Mouse (Mus musculus) megakaryocyte, embryonic 14.5 days (primary cell): Measurements from ENCODE around the gene Ppp1r14c. TPM values are rescaled to one million over a fixed set of nuclear protein-coding genes. Genes with fewer than 3 reads are reported as not detected.

Experiments used
- H3K27me3 ChIP-seq: replicated peaks from 2 replicates; pipeline ENCODE3; 2012; ENCODE audit warnings: inconsistent platforms
- H3K36me3 ChIP-seq: replicated peaks from 2 replicates; pipeline ENCODE3; 2012; ENCODE audit warnings: low read length, inconsistent platforms, mixed read lengths
- H3K4me1 ChIP-seq: 2 replicates; pipeline ENCODE4 v1.6.1; 2012; ENCODE audit warnings: inconsistent platforms
- H3K4me3 ChIP-seq: replicated peaks from 2 replicates; pipeline ENCODE3; 2012; ENCODE audit warnings: moderate library complexity, mild to moderate bottlenecking, inconsistent platforms
- H3K9me3 ChIP-seq: 2 replicates; pipeline ENCODE4 v1.6.1; 2012; ENCODE audit warnings: inconsistent platforms
- FLI1 ChIP-seq: IDR thresholded peaks from 2 replicates; pipeline ENCODE4 v1.6.1; 2012; ENCODE audit warnings: low read length, inconsistent platforms, mixed read lengths
- GATA1 ChIP-seq: IDR thresholded peaks from 3 replicates; pipeline ENCODE4 v1.6.1; 2012; ENCODE audit warnings: mixed read lengths, low read length, inconsistent platforms, borderline replicate concordance
- polyA plus RNA-seq: library from polyadenylated mRNA; stranded (reverse); fragments of >175 nt; gene quantifications from 2 replicates; pipeline ENCODE4 v1.2.3, GENCODE M21; 2012; ENCODE audit warnings: low replicate concordance; ENCODE audit not compliant: insufficient read depth

Ppp1r14c gene
- polyA plus RNA-seq, 1 experiment: not detected

DNA sequence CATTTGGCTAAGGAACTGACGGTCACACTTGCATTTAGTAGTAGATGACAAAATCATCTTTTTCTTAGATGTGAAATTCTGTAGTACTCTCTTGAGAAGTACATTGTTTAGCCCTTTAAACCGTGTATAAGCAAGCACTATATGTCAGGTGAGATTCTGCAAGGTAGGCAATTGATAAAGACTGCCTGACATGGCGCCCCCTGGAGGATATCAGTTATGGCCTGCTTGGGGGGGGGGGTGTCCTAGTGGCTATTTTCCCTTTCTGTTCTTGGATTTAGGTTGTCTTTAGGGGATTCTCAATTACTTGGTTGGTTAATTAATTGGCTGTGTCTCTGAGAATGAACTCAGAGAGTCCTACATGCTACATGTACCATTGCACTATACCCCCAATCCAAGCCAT is 31.5 kb downstream of the Ppp1r14c start:
- H3K36me3 ChIP-seq: no peaks in the 10 kb centered on the region
- TF ChIP-seq FLI1 (no peak), GATA1 (no peak)
- no peak overlapping the region for H3K4me3 ChIP-seq
- H3K4me1 ChIP-seq: no peaks in the 10 kb centered on the region
- peaks cover 13% of the 10 kb centered on the region for H3K9me3 ChIP-seq
- H3K27me3 ChIP-seq: no peaks in the 10 kb centered on the region

GRCm38 (mm10) chr10:3398051-3398450 is 32.2 kb downstream of the Ppp1r14c start:
- no peak for TF ChIP-seq FLI1
- TF ChIP-seq GATA1: no peak
- H3K9me3 ChIP-seq: peaks cover 13% of the 10 kb centered on the region
- H3K4me1 ChIP-seq: no peaks in the 10 kb centered on the region
- no peaks in the 10 kb centered on the region for H3K36me3 ChIP-seq
- no peak overlapping the region for H3K4me3 ChIP-seq
- no peaks in the 10 kb centered on the region for H3K27me3 ChIP-seq

DNA sequence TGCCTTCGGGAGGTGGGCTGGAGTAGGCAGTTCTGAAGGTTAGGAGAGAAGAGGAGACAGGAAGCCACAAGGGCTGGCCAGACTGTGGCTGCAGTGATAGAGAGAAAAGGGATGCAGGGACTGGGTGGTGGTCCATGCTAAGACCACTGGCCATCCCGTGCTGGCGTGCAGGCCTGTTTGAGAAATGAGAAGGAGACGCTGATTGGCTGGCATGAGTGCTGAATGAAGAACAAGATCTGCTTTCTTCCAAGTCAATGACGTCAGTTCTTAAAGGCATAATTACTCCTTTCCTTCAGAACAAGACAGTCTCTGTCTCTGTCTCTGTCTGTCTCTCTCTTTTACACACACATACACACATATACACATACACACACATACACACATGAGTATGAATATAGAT is 36.4 kb downstream of the Ppp1r14c start:
- Histone ChIP-seq H3K27me3 (no peaks in the 10 kb centered on the region), H3K36me3 (no peaks in the 10 kb centered on the region), H3K9me3 (peaks cover 15% of the 10 kb centered on the region; the same call in 1 of the 2 replicates), H3K4me1 (no peaks in the 10 kb centered on the region), H3K4me3 (no peak overlapping the region)
- TF ChIP-seq GATA1 (no peak), FLI1 (no peak)

DNA sequence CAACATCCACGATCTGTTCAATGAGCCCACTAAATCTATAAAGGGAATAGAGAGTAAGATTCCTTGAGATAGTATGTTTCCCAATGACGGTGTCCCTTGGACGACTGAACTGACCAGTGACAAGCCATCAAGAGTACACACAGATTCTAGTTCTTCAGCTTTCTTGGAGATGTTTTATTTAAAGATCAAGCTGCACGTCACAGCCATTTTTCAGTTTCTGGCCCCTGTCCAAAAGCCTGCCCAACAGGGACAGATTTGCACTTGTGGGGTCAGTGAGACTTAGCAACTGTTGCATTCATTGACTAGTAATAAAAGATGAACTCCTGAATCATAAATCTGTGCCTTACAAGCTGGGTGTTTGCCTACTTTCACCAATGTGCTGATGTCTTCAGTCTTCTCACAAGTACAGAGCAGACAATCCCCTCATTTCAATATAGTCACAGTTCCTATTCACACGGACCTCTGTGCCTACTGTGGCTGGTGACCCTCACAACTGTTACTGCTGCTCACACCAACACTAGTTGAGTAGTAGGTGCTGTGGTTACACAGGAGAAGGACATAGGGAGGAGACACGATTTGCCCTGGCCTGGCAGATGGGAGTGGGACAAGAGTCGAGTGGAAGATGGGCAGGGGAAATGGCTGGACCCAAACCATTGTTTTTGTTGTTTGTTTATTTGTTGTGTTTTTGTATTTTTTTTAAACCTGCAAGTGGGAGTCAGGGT is 37.7 kb downstream of the Ppp1r14c start:
- TF ChIP-seq GATA1: no peak
- no peak for TF ChIP-seq FLI1
- Histone ChIP-seq H3K4me1 (no peaks in the 10 kb centered on the region), H3K9me3 (peaks cover 14% of the 10 kb centered on the region; the same call in 1 of the 2 replicates), H3K36me3 (no peaks in the 10 kb centered on the region), H3K4me3 (no peak overlapping the region), H3K27me3 (no peaks in the 10 kb centered on the region)

- TF ChIP-seq FLI1: no peak
- no peak for TF ChIP-seq GATA1
- Histone ChIP-seq H3K4me1 (no peaks in the 10 kb centered on the region), H3K9me3 (peaks cover 14% of the 10 kb centered on the region; the same call in 1 of the 2 replicates), H3K27me3 (no peaks in the 10 kb centered on the region), H3K4me3 (no peak overlapping the region), H3K36me3 (no peaks in the 10 kb centered on the region)
Measured at GRCm38 (mm10) chr10:3404362-3404761, 38.5 kb downstream of the Ppp1r14c start.

DNA sequence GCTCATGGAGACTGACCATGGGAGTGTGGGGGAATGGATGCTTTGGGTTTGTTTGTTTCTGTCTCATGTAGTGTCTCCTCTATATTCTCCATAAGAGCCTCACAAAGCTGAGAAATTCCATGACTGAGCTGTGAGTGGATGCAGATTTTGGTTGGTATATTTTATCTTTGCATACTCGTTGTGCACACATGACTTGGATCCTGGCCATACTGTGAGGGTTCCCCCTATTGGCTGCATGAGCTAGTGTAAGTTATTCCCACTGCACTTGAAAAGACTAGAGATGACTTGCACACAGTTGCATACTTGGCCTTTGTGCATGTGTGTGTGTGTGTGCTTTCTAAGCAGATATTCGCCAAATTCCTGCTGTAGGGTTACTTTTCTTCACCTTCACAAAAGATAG is 40.4 kb downstream of the Ppp1r14c start:
- Histone ChIP-seq H3K9me3 (peaks cover 14% of the 10 kb centered on the region; the same call in 1 of the 2 replicates), H3K36me3 (no peaks in the 10 kb centered on the region)
- TF ChIP-seq FLI1: no peak
- no peak for TF ChIP-seq GATA1

DNA sequence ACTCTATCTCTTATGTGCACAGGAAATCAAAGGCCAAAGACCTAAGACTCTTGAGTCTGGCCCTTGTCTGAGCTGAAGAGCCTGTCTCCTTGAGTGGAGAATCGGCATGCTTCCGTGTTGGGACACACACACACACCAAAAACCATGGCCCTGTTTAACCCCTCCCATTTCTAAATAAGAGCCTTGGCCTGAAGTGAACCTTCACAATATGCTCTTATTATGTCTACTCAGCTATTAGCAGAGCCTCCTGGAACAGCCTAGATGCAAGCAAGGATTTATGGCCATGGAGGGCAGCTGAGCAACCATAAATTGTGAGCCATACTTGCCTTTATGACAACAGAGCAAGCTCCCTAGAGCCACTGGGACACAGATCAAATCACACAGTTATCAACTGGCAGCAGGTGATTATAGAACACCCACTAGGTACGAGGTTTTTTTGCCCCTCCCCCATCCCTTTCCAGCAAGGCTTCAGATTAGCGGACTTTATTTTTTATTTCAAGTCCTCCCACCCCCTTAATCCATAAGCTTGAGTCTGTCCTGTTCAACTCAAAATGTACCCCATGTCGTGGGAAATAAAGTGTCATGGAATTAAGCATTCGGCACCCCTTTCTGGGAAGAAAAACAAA is 42.3 kb downstream of the Ppp1r14c start:
- Histone ChIP-seq H3K36me3 (no peaks in the 10 kb centered on the region), H3K27me3 (no peaks in the 10 kb centered on the region), H3K4me1 (no peaks in the 10 kb centered on the region), H3K4me3 (no peak overlapping the region), H3K9me3 (peaks cover 14% of the 10 kb centered on the region; the same call in 1 of the 2 replicates)
- no peak for TF ChIP-seq FLI1
- TF ChIP-seq GATA1: no peak

More for the DNA sequence above, 40.4 kb downstream of the Ppp1r14c start:
- no peak overlapping the region for H3K4me3 ChIP-seq
- no peaks in the 10 kb centered on the region for H3K4me1 ChIP-seq
- no peaks in the 10 kb centered on the region for H3K27me3 ChIP-seq

DNA sequence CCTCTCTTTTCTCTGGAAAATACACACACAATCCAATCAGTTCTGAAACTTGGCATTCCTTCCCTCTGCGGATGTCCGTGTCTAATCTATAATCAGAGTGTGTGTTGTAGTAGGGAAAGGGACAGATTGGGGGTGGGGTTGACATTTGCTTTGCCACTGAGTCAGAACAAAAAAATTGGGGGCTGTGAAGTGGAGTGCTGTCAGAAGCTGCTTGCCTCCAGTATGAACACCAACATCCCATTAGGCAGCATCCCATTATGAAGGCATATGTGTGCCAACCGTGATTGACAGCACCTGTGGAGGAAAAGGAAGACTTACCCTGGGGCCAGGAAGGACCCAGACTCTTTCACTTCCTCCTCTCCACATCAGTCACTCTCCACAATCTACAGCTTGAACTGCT is 42.8 kb downstream of the Ppp1r14c start:
- Histone ChIP-seq H3K4me1 (no peaks in the 10 kb centered on the region), H3K4me3 (no peak overlapping the region), H3K9me3 (peaks cover 14% of the 10 kb centered on the region; the same call in 1 of the 2 replicates)

GRCm38 (mm10) chr10:3411222-3411621 is 45.4 kb downstream of the Ppp1r14c start:
- no peak overlapping the region for H3K4me3 ChIP-seq
- H3K36me3 ChIP-seq: no peaks in the 10 kb centered on the region
- no peaks in the 10 kb centered on the region for H3K27me3 ChIP-seq
- H3K4me1 ChIP-seq: no peaks in the 10 kb centered on the region
- TF ChIP-seq FLI1 (no peak), GATA1 (no peak)
- peaks cover 7% of the 10 kb centered on the region for H3K9me3 ChIP-seq

More for the DNA sequence above, 42.8 kb downstream of the Ppp1r14c start:
- TF ChIP-seq GATA1: no peak
- TF ChIP-seq FLI1: no peak
- Histone ChIP-seq H3K36me3 (no peaks in the 10 kb centered on the region), H3K27me3 (no peaks in the 10 kb centered on the region)

DNA sequence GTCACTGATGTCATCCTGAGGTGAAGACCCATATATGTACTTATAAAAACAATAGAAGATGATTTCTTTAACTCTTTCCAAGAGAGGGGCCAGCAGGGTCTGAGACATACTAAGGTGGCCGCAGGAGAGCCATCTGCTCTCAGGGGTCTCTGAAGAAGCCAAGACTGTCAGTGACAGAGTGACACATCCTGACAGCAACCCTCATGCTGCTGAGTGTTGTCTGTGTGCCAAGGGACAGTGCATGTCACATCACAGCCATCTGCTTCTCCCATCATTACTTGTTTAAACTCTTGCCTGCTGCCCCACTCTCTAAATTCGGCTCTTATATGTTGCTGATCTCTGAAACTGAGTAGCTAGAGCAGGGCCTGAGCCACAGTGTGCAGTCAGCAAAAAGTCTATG is 45.8 kb downstream of the Ppp1r14c start:
- Histone ChIP-seq H3K36me3 (no peaks in the 10 kb centered on the region), H3K4me3 (no peak overlapping the region), H3K4me1 (no peaks in the 10 kb centered on the region), H3K27me3 (no peaks in the 10 kb centered on the region), H3K9me3 (peaks cover 7% of the 10 kb centered on the region)
- no peak for TF ChIP-seq GATA1
- TF ChIP-seq FLI1: no peak
